Comparison of ENCODE assay signal across 9 mouse cellular contexts in genomic region chr2:129502641-129503040, GRCm38 (mm10). TPM values are rescaled to one million over a fixed set of nuclear protein-coding genes. Genes with fewer than 3 reads are reported as not detected.
DNase-seq lines count a peak whose midpoint lies in the region; ATAC-seq and TF ChIP-seq lines count a peak whose summit lies in the region.
"Had no signal": no experiment of that assay in that cellular context is flagged by ENCODE, and none has a peak within 500 bp of the region (broad histone marks: within the 10 kb centered on the region; RNA-seq: fewer than 3 reads in every experiment).

No protein-coding gene starts in this region.

- H3K9me3 ChIP-seq in liver, embryonic 11.5 days (ENCODE audit: control insufficient read depth, low read length), result no peaks in the 10 kb centered on the region
- no peaks in the 10 kb centered on the region for H3K9me3 ChIP-seq in midbrain, embryonic 15.5 days

- no peak overlapping the region for H3K4me2 ChIP-seq in liver, embryonic 11.5 days
- no peak overlapping the region for H3K4me2 ChIP-seq in midbrain, embryonic 15.5 days

- H3K27me3 ChIP-seq in liver, adult 2 months (ENCODE audit: control insufficient read depth, insufficient read depth, low read length), result 0 out of 2 replicates have a peak, but pooled peaks cover 2% of the 10 kb centered on the region
- H3K27me3 ChIP-seq in liver, embryonic 11.5 days (replicated peaks; ENCODE audit: control insufficient read depth, insufficient read depth, low read length), result no peaks in the 10 kb centered on the region
- H3K27me3 ChIP-seq in midbrain, embryonic 15.5 days (replicated peaks), result 0 out of 2 replicates have a peak, but pooled peaks cover 4% of the 10 kb centered on the region

- ATAC-seq in liver, embryonic 11.5 days (replicated peaks; ENCODE audit: low FRiP score), result no peak
- ATAC-seq in midbrain, embryonic 15.5 days (replicated peaks), result peak; percentile 42; the same call in 1 of the 2 replicates
- no peak for ATAC-seq in inflammation-experienced regulatory T-cells, adult 6 months

- H3K27ac ChIP-seq in liver, adult 2 months (replicated peaks; ENCODE audit: insufficient read depth, low read depth, low read length), result no peak overlapping the region
- no peak overlapping the region for H3K27ac ChIP-seq in liver, embryonic 11.5 days (ENCODE audit: low read depth, low read length)
- H3K27ac ChIP-seq in midbrain, embryonic 15.5 days, result no peak overlapping the region

- no peak overlapping the region for H3K9ac ChIP-seq in liver, adult 2 months (ENCODE audit: low read depth, low read length)
- no peak overlapping the region for H3K9ac ChIP-seq in liver, embryonic 11.5 days (ENCODE audit: low read depth, low read length)
- no peak overlapping the region for H3K9ac ChIP-seq in midbrain, embryonic 15.5 days

- no peak for TF ChIP-seq POLR2A in liver, adult 2 months (IDR thresholded peaks at IDR 0.05; ENCODE audit: extremely low read depth, insufficient read depth, low read length)

- intact Hi-C loops in gastrocnemius, postnatal 36 days (cut with DNase I), result loop anchor here (5.0 kb wide), 5 partner anchors 50 to 370 kb away; partner anchors contain the start of gene Sirpa

- no peaks in the 10 kb centered on the region for H3K36me3 ChIP-seq in liver, adult 2 months (ENCODE audit: control insufficient read depth, insufficient read depth, low read length)
- no peaks in the 10 kb centered on the region for H3K36me3 ChIP-seq in liver, embryonic 11.5 days (ENCODE audit: control insufficient read depth, insufficient read depth, low read length)
- no peaks in the 10 kb centered on the region for H3K36me3 ChIP-seq in midbrain, embryonic 15.5 days (replicated peaks)

- DNase-seq in liver, adult 2 months (ENCODE audit: extremely low read depth, low read depth, low spot score), result peak; percentile 42
- DNase-seq in liver, embryonic 11.5 days (ENCODE audit: low spot score), result no peak
- DNase-seq in adipocyte (ENCODE audit: low spot score), result peak; percentile 40
- peak; percentile 78 to 80 for DNase-seq in cerebellum, postnatal 36 days
- DNase-seq in gastrocnemius, postnatal 36 days, result peak; percentile 15 to 63
- peak; percentile 73 to 79 for DNase-seq in left cerebral cortex, adult 18-20 months (ENCODE audit: low spot score in 2 of 2)

- H3K4me1 ChIP-seq in liver, adult 2 months (ENCODE audit: control insufficient read depth, insufficient read depth, low read length), result no peaks in the 10 kb centered on the region
- no peaks in the 10 kb centered on the region for H3K4me1 ChIP-seq in liver, embryonic 11.5 days (replicated peaks; ENCODE audit: control insufficient read depth, insufficient read depth, low read length)
- H3K4me1 ChIP-seq in midbrain, embryonic 15.5 days, result no peaks in the 10 kb centered on the region

- 14% methylated on average over 6 of the region's 6 CpGs for WGBS in liver, adult 2 months
- 23% methylated on average over 6 of the region's 6 CpGs for WGBS in liver, embryonic 11.5 days
- WGBS in midbrain, embryonic 15.5 days, result 21% methylated on average over 6 of the region's 6 CpGs

- peak; percentile 47; the same call in 1 of the 2 replicates for TF ChIP-seq CTCF in liver, adult 2 months (IDR thresholded peaks at IDR 0.05; ENCODE audit: low read depth, low read length)

- H3K4me3 ChIP-seq in liver, adult 2 months (ENCODE audit: insufficient read depth, low read depth, low read length), result no peak overlapping the region
- no peak overlapping the region for H3K4me3 ChIP-seq in liver, embryonic 11.5 days (ENCODE audit: low read depth, low read length)
- H3K4me3 ChIP-seq in midbrain, embryonic 15.5 days, result no peak overlapping the region

- H3K79me2 ChIP-seq in liver, adult 2 months (ENCODE audit: control insufficient read depth, insufficient read depth, low read length), result no peaks in the 10 kb centered on the region

RNA-seq across cellular contexts. Expression of gene F830045P16Rik, which starts 33.8 kb away (rescaled TPM):
- total RNA-seq in liver, adult 2 months (2014; rRNA removed), result not detected in 2 replicates
- polyA plus RNA-seq in liver, adult 2 months (2012; rRNA removed), result not detected in 2 replicates
- polyA plus RNA-seq in liver, embryonic 11.5 days (2014; fragmentation: Nextera tagmentation; extraction: Ambion mirVana), result not detected in 2 replicates
- not detected for total RNA-seq in gastrocnemius, postnatal 36 days (2021)
- total RNA-seq in left cerebral cortex, adult 18-20 months (2021), result 1 to 10 TPM in 1 of 2 experiments, under 1 TPM in 1; 0.86 to 1.2 TPM
- polyA plus RNA-seq in midbrain, embryonic 15.5 days (2015; fragmentation: Nextera tagmentation; extraction: Ambion mirVana), result not detected in 2 replicates
- not detected for polyA plus RNA-seq in inflammation-experienced regulatory T-cells, adult 6 months (2017; shearing (Covaris generic))
- polyA plus RNA-seq: lung, embryonic 16.5 days had no signal
